Mouse (Mus musculus): ENCODE measurements around the gene Cd44. TPM values are rescaled to one million over a fixed set of nuclear protein-coding genes. Genes with fewer than 3 reads are reported as not detected.

Gene Cd44
- total RNA-seq, 1 experiment from 2014 or later: 152 TPM

- no peak for ATAC-seq (replicated peaks; ENCODE audit: low read depth, poor library complexity, severe bottlenecking)
These were observed 15.1 kb upstream of the Cd44 start for GRCm38 (mm10) chr2:102916596-102916995.

GRCm38 (mm10) chr2:102914675-102915074 lies 13.2 kb upstream of the Cd44 start:
- ATAC-seq (replicated peaks; ENCODE audit: low read depth, poor library complexity, severe bottlenecking): no peak

- ATAC-seq (replicated peaks; ENCODE audit: low read depth, poor library complexity, severe bottlenecking): peak; percentile 96
These were observed 12.5 kb upstream of the Cd44 start for GRCm38 (mm10) chr2:102913833-102914545.

- ATAC-seq (replicated peaks; ENCODE audit: low read depth, poor library complexity, severe bottlenecking): no peak
These were observed 11.5 kb upstream of the Cd44 start for GRCm38 (mm10) chr2:102912951-102913350.

GRCm38 (mm10) chr2:102912469-102912868 lies 11.0 kb upstream of the Cd44 start:
- no peak for ATAC-seq (replicated peaks; ENCODE audit: low read depth, poor library complexity, severe bottlenecking)

- ATAC-seq (replicated peaks; ENCODE audit: low read depth, poor library complexity, severe bottlenecking): no peak
These were observed 7.9 kb upstream of the Cd44 start for GRCm38 (mm10) chr2:102909403-102909802.

GRCm38 (mm10) chr2:102905604-102906003 lies 4.1 kb upstream of the Cd44 start:
- ATAC-seq (replicated peaks; ENCODE audit: low read depth, poor library complexity, severe bottlenecking): no peak

GRCm38 (mm10) chr2:102901828-102902223 lies 361 bp upstream of the Cd44 start:
- ATAC-seq (replicated peaks; ENCODE audit: low read depth, poor library complexity, severe bottlenecking): no peak

- no peak for ATAC-seq (replicated peaks; ENCODE audit: low read depth, poor library complexity, severe bottlenecking)
These were observed 1.2 kb downstream of the Cd44 start for GRCm38 (mm10) chr2:102900230-102900721.

- ATAC-seq (replicated peaks; ENCODE audit: low read depth, poor library complexity, severe bottlenecking): peak; percentile 43
These were observed 2.2 kb downstream of the Cd44 start for GRCm38 (mm10) chr2:102899238-102899637.

- ATAC-seq (replicated peaks; ENCODE audit: low read depth, poor library complexity, severe bottlenecking): no peak
These were observed 2.9 kb downstream of the Cd44 start for GRCm38 (mm10) chr2:102898585-102898984.

GRCm38 (mm10) chr2:102896154-102896553 lies 5.3 kb downstream of the Cd44 start:
- ATAC-seq (replicated peaks; ENCODE audit: low read depth, poor library complexity, severe bottlenecking): no peak

- ATAC-seq (replicated peaks; ENCODE audit: low read depth, poor library complexity, severe bottlenecking): peak; percentile 26; the same call in 1 of the 2 replicates
These were observed 6.3 kb downstream of the Cd44 start for GRCm38 (mm10) chr2:102895197-102895596.

GRCm38 (mm10) chr2:102894785-102895184 lies 6.7 kb downstream of the Cd44 start:
- peak; percentile 6; the same call in 1 of the 2 replicates for ATAC-seq (replicated peaks; ENCODE audit: low read depth, poor library complexity, severe bottlenecking)

GRCm38 (mm10) chr2:102888688-102889225 lies 12.7 kb downstream of the Cd44 start:
- no peak for ATAC-seq (replicated peaks; ENCODE audit: low read depth, poor library complexity, severe bottlenecking)

- peak; percentile 72 for ATAC-seq (replicated peaks; ENCODE audit: low read depth, poor library complexity, severe bottlenecking)
These were observed 14.3 kb downstream of the Cd44 start for GRCm38 (mm10) chr2:102887137-102887536.

GRCm38 (mm10) chr2:102886306-102886935 lies 15.0 kb downstream of the Cd44 start:
- no peak for ATAC-seq (replicated peaks; ENCODE audit: low read depth, poor library complexity, severe bottlenecking)

GRCm38 (mm10) chr2:102882597-102883272 lies 18.7 kb downstream of the Cd44 start:
- ATAC-seq (replicated peaks; ENCODE audit: low read depth, poor library complexity, severe bottlenecking): no peak

- no peak for ATAC-seq (replicated peaks; ENCODE audit: low read depth, poor library complexity, severe bottlenecking)
These were observed 19.4 kb downstream of the Cd44 start for GRCm38 (mm10) chr2:102882004-102882588.

GRCm38 (mm10) chr2:102878513-102878912 lies 23.0 kb downstream of the Cd44 start:
- ATAC-seq (replicated peaks; ENCODE audit: low read depth, poor library complexity, severe bottlenecking): no peak

All from common myeloid progenitor, adult 5-6 weeks (primary cell).